Mouse (Mus musculus) heart, adult 18-20 months (tissue): ENCODE data around the gene Hoxc6. TPM values are rescaled to one million over a fixed set of nuclear protein-coding genes. Genes with fewer than 3 reads are reported as not detected.

Experiments used
- DNase-seq, 2 experiments: peaks; one replicate each; pipeline ENCODE4 v3.0.0; 2021 to 2022; ENCODE audit warnings: mixed read lengths in 1 of 2
- microRNA-seq, 2 experiments: library from miRNA; unstranded; fragments of <30 nt; microRNA quantifications; one replicate each; pipeline ENCODE4 v1.2.0; 2022
- total RNA-seq, 2 experiments: library from RNA; stranded (reverse); gene quantifications; 2 replicates each; pipeline ENCODE4 v1.2.3; 2021

The Hoxc6 gene
- total RNA-seq, 2 experiments from 2014 or later = 0.18 TPM; not detected in 1

- no peak for DNase-seq
Measured at GRCm38 (mm10) chr15:103038701-103039480, 40.8 kb downstream of the Hoxc6 start.

- DNase-seq = no peak
Measured at GRCm38 (mm10) chr15:103039609-103040008, 41.6 kb downstream of the Hoxc6 start.

- no peak for DNase-seq
Measured at GRCm38 (mm10) chr15:103040601-103041000, 42.5 kb downstream of the Hoxc6 start.

- DNase-seq = no peak
Measured at GRCm38 (mm10) chr15:103041613-103042012, 43.6 kb downstream of the Hoxc6 start.

GRCm38 (mm10) chr15:103042209-103042608 is 44.2 kb downstream of the Hoxc6 start:
- DNase-seq = no peak

GRCm38 (mm10) chr15:103051670-103052069 is 53.6 kb downstream of the Hoxc6 start:
- no peak for DNase-seq

GRCm38 (mm10) chr15:103053210-103053609 is 55.2 kb downstream of the Hoxc6 start:
- DNase-seq = no peak

- no peak for DNase-seq
Measured at GRCm38 (mm10) chr15:103056396-103056795, 58.3 kb downstream of the Hoxc6 start.

- DNase-seq = no peak
Measured at GRCm38 (mm10) chr15:103058715-103059114, 60.7 kb downstream of the Hoxc6 start.

GRCm38 (mm10) chr15:103059393-103059992 is 61.4 kb downstream of the Hoxc6 start:
- peak in 1 of 2 experiments; percentile 16 for DNase-seq

- no peak for DNase-seq
Measured at GRCm38 (mm10) chr15:103060021-103060340, 61.9 kb downstream of the Hoxc6 start.

- DNase-seq = peak in 1 of 2 experiments; percentile 16
Measured at GRCm38 (mm10) chr15:103060341-103061130, 62.5 kb downstream of the Hoxc6 start.

GRCm38 (mm10) chr15:103061131-103061825 is 63.2 kb downstream of the Hoxc6 start:
- DNase-seq = no peak

Small RNA genes lying within 50 kb of the gene (microRNA-seq; reads per million reads assigned to microRNA genes)
- gene Mir196a-2 (1.5 to 4.1 reads per million in 2 experiments), gene Mir615 (4.6 to 15.1 reads per million in 2 experiments)

Other genes with a start within 250 kb of the Hoxc6 start
- not detected for gene Hoxc13, start 77.2 kb upstream of the Hoxc6 start, total RNA-seq
- not detected for gene Hoxc12, start 61.5 kb upstream of the Hoxc6 start, total RNA-seq
- gene Hoxc11, start 43.8 kb upstream of the Hoxc6 start, total RNA-seq = not detected
- gene Hoxc10, start 31.5 kb upstream of the Hoxc6 start, total RNA-seq = not detected
- under 1 TPM in 1 of 2 experiments, not detected in 1; 0.18 TPM for gene Hoxc5, start 30.8 kb upstream of the Hoxc6 start, total RNA-seq
- not detected for gene Hoxc9, start 21.8 kb upstream of the Hoxc6 start, total RNA-seq
- gene Hoxc8, start 7.7 kb upstream of the Hoxc6 start, total RNA-seq = not detected
- gene Hoxc4, start 20.7 kb downstream of the Hoxc6 start, total RNA-seq = under 1 TPM in 1 of 2 experiments, not detected in 1; 0.23 TPM
- 10 to 100 TPM; 10.9 to 12.9 TPM for gene Smug1, start 168.8 kb downstream of the Hoxc6 start, total RNA-seq
- 10 to 100 TPM; 49.8 to 53.1 TPM for gene Cbx5, start 241.6 kb downstream of the Hoxc6 start, total RNA-seq
- gene Hnrnpa1, start 242.2 kb downstream of the Hoxc6 start, total RNA-seq = 100 to 1,000 TPM; 147 to 150 TPM